Mouse (Mus musculus) embryo, embryonic 10 days (tissue): ENCODE measurements around the gene Mettl26.
"Not testable (repeated sequence)": the region's sequence is repeated elsewhere in the genome, so short reads cannot be mapped to it uniquely, and the experiment has no call there.

ENCODE experiments used
- DNase-seq: peaks from one replicate; pipeline ENCODE4 v3.0.0-alpha.2; 2015; ENCODE audit warnings: low spot score

The Mettl26 gene

DNA sequence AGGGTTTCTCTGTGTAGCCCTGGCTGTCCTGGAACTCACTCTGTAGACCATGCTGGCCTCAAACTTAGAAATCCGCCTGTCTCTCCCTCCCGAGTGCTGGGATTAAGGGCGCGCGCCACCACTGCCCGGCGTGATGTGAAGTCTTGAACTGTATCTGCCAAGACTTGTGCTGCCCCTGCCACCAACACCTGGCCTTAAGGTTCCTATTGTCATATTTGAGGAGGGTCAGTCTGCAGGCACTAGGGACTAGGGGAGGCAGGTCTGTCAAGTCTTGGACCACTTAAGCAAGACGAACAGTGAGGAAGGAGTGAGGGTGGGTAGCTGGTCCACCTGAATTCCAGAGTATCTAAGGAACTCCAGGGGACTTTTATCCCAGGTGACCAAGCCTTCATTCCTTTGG, 5.4 kb upstream of the Mettl26 start:
- no peak for DNase-seq

DNA sequence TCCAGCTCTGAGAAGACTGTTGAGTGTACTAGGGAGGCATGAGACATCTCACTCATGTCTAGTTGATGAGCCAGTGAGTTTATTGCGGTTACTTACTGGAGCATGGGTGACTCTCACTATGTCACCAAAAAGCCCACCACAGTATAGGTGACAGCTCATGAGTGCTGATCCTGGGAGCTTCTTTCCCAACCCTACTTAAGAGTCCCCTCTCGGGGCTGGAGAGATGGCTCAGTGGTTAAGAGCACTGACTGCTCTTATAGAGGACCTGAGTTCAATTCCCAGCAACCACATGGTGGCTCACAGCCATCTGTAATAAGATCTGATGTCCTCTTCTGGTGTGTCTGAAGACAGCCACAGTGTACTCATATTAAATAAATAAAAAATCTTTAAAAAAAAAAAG, 4.9 kb upstream of the Mettl26 start:
- no peak for DNase-seq

DNA sequence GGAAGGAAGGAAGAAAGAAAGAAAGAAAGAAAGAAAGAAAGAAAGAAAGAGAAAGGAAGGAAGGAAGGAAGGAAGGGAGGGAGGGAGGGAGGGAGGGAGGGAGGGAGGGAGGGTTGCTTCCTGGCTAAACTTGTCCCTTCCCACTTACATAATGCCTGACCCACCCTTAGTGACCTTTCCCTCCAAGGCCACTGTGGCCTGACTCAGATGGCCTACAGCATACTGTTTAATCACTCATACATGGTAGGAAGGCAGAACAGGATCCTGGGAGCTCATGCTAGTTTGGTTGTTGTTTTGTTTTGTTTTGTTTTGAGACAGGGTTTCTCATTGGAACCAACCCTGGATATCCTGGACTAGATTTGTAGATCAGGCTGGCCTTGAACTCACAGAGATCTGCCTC, 3.3 kb upstream of the Mettl26 start:
- not testable (repeated sequence) for DNase-seq

DNA sequence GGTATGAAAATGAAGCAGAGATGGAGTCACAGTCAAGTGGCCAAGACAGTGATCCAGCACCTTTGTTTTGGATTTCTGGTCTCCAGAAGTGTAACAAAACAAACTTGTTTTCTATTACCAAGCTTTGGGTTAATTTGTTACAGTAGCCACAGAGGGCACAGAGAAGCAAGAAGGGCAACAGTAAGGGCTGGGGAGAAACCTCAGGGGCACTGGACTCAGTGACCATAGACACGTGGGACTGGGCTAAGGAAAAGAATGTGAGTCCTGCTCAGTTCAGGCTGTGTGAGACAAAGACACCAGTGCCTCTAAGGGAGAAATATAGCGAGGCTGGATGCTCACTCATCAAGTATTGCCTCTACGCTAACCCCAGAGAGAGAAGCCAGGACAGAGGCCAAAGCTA, 2.2 kb upstream of the Mettl26 start:
- DNase-seq = no peak

DNA sequence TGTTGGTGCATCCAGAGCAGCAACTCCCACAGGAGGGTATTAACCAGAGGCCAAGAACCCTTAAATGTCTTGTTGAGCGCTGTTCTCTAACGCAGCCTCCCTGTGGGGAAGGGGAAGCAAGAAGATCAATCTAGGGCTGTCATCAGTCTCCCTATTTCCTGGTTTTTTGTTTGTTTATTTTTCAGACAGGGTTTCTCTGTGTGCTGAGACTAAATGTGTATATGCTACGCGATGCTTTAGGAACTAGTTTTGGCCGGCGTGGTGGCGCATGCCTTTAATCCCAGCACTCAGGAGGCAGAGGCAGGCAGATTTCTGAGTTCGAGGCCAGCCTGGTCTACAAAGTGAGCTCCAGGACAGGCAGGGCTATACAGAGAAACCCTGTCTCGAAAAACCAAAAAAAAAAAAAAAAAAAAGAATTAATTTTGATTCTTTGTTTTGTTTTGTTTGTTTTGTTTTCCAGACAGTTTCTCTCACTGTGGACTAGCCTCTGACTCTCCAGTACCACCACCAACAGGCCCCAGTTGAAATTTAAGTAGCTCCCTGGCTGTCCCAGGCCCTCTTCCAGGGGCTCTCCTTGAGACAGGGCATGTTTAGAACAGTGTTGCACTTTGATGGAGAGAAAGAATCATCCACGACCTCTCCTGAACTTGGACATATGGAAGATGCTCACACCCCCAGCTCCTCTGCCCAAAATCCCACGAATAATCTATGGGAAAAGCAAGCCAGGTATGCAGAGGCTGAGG, 1.3 kb upstream of the Mettl26 start:
- no peak for DNase-seq

DNA sequence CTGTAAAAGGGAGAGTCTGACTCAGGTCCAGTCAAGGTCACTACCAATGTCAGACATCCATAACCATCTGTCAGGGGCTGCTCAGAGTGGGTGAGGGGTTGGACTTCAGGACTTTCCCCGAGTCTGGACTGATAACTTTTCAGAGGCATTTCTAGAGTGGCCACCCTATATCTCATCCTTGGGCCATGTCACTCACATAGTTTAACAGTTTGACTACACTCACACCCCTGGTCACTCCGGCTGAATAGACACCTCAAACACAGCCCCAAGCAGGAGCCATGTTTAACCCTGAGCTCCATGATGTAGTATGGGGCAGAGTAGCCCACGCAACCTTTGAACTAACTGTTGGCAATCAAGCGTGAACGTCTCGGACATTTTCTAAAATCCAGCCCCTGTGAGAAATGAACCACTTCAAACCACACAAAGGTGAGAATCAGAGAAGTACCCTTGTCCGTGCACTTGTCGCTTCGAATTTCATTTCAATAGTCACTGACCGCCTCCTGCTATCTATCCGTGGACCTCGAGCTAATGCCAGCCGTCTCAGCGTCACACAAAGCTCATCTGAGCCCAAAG, 640 bp upstream of the Mettl26 start:
- no peak for DNase-seq

DNA sequence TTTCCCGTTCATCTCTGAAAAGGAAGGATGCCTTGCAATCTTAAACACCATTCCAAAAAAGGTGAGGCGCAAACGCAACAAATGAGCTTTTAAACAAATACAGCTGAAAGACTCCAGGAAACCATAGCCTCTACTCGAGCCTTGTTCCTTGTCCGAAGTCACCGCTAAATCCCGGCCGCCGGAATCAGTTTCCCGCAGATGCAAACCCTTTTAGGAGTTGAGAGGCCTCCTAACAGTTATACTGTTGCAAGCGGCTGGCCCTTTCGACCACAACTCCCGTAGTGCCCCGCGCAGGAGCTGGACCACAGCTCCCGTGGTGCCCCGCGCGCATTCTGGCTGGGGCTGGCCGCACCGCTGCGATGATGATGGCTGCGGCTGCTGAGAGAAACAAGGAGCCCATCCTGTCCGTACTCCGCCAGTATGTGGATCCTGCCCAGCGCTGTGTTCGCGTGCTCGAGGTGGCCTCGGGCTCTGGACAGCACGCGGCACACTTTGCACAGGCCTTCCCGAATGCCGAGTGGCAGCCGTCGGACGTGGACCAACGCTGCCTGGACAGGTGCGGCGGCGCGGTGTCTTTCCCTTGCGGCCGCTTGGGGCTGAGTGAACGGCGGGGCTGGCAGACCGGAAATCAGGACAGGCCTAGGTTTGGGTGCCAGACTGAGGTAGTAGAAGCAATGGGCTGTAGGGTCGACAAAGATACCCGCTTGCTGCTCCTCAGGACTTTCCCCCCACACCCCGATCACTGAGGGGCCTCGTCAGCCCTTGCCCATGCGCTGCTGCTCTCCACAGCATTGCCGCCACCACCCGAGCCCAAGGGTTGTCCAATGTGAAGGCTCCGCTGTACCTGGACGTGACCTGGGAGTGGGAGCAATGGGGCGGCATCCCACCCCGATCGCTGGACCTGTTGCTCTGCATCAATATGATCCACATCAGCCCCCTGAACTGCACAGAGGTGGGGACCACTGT, 580 bp downstream of the Mettl26 start:
- DNase-seq = peak; percentile 96

DNA sequence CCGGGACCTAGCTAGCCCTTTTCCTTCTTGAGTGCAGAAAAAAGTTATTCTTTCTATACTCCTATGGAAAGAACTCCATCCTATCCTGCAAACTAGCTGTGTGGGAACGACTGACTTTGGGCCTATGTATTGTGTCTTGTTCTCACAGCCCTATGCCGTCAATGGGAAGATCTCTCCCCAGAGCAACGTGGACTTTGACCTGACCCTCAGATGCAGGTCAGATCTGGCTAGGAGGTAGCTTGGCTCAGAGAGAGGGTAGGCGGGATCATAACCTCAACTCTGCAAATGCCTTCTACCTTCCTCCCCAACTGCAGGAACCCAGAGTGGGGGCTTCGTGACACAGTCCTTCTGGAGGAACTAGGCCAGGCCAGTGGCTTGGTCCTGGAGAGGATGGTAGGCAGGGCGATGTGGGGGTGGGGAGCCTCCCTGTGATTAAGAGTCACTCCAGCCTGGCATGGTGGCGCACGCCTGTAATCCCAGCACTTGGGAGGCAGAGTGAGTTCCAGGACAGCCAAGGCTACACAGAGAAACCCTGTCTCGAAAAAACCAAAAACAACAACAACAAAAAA, 1.6 kb downstream of the Mettl26 start:
- peak; percentile 30 for DNase-seq

DNA sequence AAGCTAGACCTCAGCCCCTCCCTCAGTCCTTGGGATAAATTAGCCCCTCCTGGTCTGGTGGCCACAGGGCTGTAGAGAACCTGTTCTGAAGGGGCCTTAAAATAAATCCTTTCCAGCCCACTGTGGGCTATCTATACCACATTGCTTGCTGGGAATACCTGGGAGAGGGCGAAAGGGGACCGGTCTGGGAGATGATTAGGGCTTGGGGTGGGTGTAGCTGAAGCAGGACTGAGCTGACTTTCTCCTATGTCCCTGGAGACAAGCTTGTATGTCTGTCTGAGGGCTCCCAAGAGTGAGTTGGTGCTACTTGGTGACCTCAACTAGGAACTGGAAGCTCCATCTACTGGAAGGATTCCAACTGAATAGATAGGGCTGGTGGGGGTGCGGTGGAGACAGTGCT, 2.2 kb downstream of the Mettl26 start:
- no peak for DNase-seq

DNA sequence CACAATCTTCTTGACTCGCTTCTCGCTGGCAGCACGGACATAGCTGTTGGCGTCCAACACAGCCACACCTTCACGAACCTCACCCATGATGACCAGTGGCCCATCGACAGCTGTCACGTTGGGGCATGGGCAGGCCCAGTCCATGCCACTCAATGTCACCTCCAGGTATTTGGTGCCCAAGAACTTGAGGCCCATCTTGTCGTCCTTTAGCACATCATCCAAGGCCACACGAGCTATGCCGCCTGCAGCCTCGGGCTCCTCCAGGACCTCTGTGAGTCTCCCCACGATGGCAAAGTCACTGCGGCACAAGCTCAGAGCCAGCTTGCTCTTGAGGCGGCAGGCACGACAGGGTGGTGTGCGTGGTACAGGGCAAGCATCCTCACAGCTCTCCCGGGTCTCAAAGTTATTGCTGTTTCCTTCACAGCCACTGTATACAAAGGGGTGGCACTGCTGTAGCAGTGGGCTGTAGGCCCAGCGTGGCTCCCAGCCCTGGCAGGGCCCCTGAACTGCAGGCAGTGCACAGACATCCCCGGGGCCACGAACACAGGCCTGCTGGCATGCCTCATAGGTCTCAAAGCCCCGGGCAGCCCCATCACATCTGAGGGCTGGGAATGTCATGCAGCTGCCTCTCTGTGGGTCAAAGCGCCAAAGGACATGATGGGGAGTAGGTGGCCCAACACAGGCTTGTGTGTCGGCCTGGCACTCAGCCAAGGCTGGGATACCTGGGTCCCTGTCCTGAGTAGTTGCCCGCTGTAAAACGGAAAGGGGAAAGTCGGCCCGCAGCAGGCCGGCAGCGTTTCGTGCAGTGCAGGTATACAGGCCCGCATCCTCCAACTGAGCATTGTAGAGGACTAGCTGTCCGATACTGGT, 3.1 kb downstream of the Mettl26 start:
- no peak for DNase-seq

DNA sequence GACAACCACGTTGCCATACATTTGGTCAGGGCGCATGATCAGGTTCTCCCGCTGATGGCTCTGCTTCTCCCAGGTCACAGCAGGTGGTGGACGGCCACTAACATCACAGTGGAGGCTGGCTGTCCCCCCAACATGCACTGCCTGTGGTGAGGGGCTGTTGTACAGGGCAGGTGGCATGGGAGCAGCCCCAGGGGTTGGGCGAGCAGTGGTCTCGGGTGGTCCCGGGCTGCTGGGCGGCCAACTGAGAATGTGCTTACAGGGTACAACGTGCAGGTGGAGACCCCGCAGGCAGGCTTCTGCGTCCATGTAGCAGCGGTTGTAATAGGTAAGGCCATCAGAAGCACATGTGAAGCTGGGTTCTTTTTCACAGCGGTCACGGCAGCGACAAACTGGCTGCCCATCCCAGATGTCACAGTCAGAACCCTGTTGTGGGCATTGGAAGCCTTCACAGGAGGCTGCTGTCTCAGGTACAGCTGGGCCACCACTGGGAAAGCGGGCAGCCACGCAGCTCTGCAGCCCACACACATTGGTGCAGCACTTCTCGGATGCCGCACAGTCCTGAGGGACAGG, 3.8 kb downstream of the Mettl26 start:
- DNase-seq = no peak

DNA sequence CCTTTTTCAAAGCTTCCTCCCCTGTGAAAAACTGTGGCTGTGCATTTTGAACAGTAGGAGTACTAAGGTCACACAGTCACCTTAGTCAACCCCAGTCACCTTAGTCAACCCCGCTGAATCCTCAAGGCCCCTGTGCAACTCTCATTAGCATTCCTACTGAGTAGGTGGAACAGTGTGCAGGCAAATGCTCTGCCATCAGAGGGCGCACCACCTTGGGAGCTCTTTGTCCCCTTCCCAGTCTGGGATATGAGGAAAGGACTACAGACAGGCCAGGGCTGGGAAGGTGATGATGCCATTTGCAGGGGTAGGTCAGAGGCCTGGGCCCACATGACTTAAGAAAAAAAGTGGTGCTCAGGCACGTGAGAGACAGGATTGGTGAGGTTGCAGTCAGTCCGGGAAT, 4.4 kb downstream of the Mettl26 start:
- DNase-seq = peak; percentile 79

DNA sequence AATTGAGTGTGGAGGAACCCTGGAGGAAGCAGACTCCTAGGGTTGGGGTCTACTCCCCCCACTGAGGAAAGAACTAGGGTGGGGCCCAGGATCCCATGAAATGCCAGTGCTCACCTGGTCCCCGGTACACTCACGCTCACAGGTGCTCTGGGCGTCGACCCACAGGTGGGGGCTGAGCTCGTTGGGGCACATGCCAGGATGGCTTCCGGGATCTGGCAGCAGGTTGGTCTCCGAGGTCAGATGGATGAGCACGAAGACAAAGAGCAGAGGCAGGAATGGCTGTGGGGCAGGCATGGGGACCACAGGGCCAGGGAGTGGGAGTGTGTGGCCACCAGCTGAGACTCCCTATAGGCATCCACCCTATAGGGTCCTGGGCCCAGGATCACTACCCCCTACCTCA, 4.9 kb downstream of the Mettl26 start:
- no peak for DNase-seq

DNA sequence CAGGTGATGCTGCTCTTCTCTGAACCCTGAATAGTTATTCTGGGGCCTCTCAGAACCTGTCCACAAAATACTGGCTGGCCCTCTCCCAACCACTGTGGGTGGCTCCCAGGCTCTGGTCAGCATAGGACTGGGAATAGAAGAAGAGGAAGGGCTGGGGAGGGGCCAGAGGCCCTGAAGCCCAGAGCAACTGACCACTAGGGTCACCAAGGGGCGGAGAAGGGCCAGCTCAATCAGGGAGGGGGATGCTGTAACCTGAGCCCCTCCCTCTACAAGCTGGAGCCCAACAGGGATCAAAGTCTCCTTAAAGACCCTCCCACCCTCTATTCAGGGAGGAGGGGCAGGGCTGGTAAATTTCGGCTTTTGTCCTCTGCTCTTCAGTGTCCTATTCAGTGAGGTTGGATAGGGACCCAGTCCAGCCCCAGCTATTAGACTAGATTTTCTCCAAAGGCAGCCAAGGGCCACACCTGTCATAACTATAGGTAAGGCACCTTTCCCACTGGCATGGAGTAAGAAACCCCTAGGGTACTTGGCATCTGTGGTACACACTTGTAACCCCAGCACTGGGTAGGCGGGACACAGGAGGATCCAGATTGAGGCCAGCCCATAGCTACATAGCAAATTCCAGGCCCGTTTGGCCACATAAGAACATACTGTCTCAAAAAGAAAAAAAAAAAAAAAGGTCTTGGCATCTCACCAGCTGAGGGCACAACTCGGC, 5.5 kb downstream of the Mettl26 start, which contains the start of gene Wfikkn1:
TSS of gene Wfikkn1 (minus strand) at position 663 of the 715 bp plus-strand sequence.
- peak; percentile 92 for DNase-seq

DNA sequence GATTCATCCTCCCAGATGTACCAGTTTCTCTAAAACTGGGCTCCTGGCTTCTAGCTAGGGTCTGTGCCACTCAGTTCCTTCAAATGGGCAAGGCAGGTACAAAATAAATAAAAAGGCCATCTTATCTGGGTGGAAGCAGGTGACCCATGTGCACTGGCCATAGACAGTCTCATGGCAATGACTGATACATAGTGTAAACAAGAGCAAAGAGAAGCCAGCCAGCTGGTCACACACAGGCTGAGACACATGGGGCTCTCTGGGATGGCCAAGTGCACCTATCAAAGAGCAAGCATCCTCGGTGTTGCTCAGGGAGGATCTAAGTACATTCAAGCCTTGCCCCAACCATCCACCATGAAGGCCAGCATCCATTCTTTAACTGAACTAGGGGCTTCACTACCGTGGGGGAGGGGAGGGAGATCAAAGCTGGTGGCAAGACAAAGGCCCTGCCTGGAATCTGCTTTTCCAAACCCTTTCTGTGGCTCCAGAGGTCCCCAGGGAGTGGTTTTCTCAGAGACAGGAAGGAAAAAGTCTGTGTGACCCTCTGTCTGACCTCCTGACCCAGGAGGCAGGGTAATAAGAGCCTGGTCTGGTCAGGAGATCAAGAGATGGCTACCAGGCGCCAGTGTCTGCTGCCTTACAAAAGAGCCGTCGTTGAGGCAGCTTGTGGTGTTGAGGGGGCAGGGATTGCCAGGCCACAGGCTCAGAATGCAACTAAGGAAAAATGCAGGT, 6.2 kb downstream of the Mettl26 start:
- peak; percentile 95 for DNase-seq

DNA sequence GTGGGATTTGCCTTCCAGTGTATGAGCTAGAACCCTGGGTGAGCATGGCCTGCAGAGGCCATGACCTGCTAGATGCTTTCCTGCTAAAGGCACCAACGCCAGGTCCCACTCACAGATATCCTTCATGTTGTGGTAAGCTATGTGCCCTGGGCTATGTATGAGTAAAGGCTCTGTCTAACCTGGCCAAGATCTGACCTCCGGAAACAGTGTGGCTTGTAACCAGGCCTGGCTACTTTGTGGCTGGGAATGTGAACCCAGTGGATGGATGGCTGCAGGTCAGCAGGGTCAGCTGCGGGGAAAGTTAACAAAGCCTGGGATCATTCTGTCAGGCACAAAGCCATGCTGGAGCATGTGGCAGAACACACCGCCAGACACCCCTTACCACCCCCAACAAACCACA, 6.8 kb downstream of the Mettl26 start:
- DNase-seq = peak; percentile 88

DNA sequence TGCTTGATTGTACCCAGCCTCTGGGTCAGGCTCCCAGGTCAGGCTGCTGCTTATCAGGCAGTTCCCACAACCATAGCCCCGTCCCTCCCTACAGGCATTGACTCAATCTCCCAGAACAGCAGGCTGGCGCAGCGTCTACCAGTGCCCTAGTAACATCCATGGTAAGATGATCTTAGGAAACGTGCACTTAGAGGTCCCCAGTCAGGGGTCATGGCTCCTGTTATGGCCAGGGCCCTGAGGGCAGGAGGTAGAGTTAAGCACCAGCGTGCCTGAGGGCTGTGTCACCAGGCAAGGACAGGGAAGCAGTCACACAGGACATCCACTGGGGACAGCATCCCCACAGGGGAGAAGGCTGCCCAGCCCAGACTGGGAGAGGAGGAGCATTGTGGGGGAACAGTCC, 7.4 kb downstream of the Mettl26 start:
- DNase-seq = peak; percentile 67

DNA sequence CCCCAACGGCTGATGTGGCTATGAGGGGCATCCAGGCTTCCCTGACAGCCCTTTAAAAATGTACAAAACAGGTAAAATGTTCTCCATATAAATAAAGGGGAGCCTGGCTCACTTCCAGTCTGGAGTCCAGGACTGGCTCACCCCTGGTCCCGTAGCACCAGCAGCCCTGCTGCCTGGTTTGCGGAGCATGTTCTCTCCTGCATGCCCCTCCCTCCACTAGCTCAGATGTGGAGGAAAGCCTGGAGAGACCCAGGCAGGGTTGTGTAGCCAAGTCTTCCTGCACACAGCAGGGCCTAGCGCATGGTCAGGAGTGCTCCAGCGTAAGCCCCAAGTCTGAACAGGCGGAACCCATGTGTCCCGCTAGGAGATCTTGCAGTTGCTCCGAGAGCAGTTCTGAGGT, 8.4 kb downstream of the Mettl26 start:
- no peak for DNase-seq

DNA sequence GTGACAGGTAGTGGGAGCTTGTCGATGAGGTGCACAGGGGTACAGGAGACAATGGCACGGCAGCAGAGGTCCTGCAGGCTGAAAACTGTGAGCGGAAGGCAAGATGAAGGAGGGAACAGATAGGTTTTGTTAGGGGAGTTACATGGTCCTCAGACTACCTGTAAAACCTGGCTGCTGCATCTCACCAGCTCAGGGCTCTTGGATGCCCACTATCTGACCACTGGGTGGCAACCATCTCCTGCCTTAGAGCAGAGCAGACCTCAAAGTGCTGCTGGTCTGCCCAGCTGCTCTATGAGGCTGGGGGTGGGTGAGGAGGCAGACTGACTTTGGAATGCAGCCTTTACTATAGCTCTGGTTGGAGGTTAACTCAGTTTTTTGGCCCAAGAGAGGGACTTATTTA, 8.9 kb downstream of the Mettl26 start:
- DNase-seq = no peak

DNA sequence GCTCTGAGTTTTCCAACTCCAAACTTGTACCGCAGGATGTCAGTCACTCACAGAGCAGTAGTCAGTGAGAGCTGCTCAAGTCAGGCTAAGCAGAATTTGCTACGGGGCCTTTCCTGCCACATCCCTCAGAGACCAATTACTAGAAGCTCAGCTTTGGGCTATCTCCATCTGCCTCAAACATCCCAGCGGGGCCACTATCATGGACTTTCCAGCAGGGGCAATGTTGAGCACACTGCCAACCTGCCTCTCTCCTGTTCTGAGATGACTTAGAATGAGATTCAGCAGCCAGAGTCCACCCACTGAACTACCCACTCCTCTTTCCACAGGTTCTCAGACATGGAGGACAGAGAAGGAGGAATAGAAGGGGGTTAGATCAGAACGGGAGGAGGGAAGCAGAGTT, 10.8 kb downstream of the Mettl26 start:
- peak; percentile 51 for DNase-seq
